In genomic region chr2:118532855-118533675, GRCm38 (mm10) we compare ENCODE assay signal across 8 mouse cellular contexts. TPM values are rescaled to one million over a fixed set of nuclear protein-coding genes. Genes with fewer than 3 reads are reported as not detected.
DNase-seq lines count a peak whose midpoint lies in the region; ATAC-seq lines count a peak whose summit lies in the region.

No protein-coding gene starts in this region.

- H3K4me2 ChIP-seq in heart, embryonic 15.5 days = 0 out of 2 replicates have a peak overlapping the region, but pooled peaks have one; percentile 6

- H3K27me3 ChIP-seq in heart, embryonic 15.5 days = no peaks in the 10 kb centered on the region

- H3K27ac ChIP-seq in heart, embryonic 15.5 days = peak overlapping the region; percentile 91

- DNase-seq in urinary bladder, postnatal 14 days (ENCODE audit: low spot score) = peak; percentile 62
- no peak for DNase-seq in urinary bladder, postnatal 36 days (ENCODE audit: low spot score in 2 of 2)
- peak; percentile 77 to 85 for DNase-seq in kidney, postnatal 25 days
- peak; percentile 83 for DNase-seq in neural tube, embryonic 10.5 days (ENCODE audit: extremely low spot score, low spot score)
- no peak for DNase-seq in left cerebral cortex, adult 8-10 months (ENCODE audit: low spot score in 2 of 2)
- DNase-seq in T-cell, adult 2 months (ENCODE audit: low spot score) = no peak
- DNase-seq in left cerebral cortex, adult 18-20 months (ENCODE audit: low spot score in 2 of 2) = no peak

- ATAC-seq in heart, embryonic 15.5 days (replicated peaks; ENCODE audit: insufficient number of reproducible peaks, insufficient read depth, low FRiP score, low read depth) = peak; percentile 28; the same call in 1 of the 2 replicates

- WGBS in heart, embryonic 15.5 days = 14% methylated on average over 6 of the region's 6 CpGs

- H3K4me3 ChIP-seq in heart, embryonic 15.5 days = no peak overlapping the region

- peaks cover 62% of the 10 kb centered on the region for H3K4me1 ChIP-seq in heart, embryonic 15.5 days (replicated peaks)

- H3K9me3 ChIP-seq in heart, embryonic 15.5 days (replicated peaks) = no peaks in the 10 kb centered on the region

- H3K36me3 ChIP-seq in heart, embryonic 15.5 days = no peaks in the 10 kb centered on the region

- H3K9ac ChIP-seq in heart, embryonic 15.5 days = peak overlapping the region; percentile 31; the same call in 1 of the 2 replicates

RNA-seq across cellular contexts. Expression of gene Bmf, which starts 16.4 kb away (rescaled TPM):
- polyA plus RNA-seq in heart, embryonic 15.5 days (2015; fragmentation: Nextera tagmentation; extraction: Ambion mirVana) = 1.9 and 3.8 TPM in 2 replicates
- 1 to 10 TPM; 3.4 to 5.2 (median 4.7) TPM for total RNA-seq in left cerebral cortex, adult 8-10 months (2022)
- 1 to 10 TPM; 1.8 TPM for total RNA-seq in left cerebral cortex, adult 18-20 months (2021)

RNA-seq across cellular contexts. Expression of gene Srp14, which starts 53.6 kb away (rescaled TPM):
- 194 and 204 TPM in 2 replicates for polyA plus RNA-seq in heart, embryonic 15.5 days (2015; fragmentation: Nextera tagmentation; extraction: Ambion mirVana)
- 100 to 1,000 TPM; 167 to 180 (median 175) TPM for total RNA-seq in left cerebral cortex, adult 8-10 months (2022)
- total RNA-seq in left cerebral cortex, adult 18-20 months (2021) = 100 to 1,000 TPM; 160 to 170 TPM

Comparison
In these comparisons a context has a peak if more than half of its experiments do, and no peak if none do; other contexts are left out.
1. DNase-seq: peak in urinary bladder, postnatal 14 days (single experiment), kidney, postnatal 25 days (2 of 2) and neural tube, embryonic 10.5 days (single experiment); none in urinary bladder, postnatal 36 days (0 of 2), left cerebral cortex, adult 8-10 months (0 of 2), T-cell, adult 2 months (single experiment) and left cerebral cortex, adult 18-20 months (0 of 2).